Mouse (Mus musculus) B cell, adult 62 days (primary cell): ENCODE results near the gene Trmt10a. TPM values are rescaled to one million over a fixed set of nuclear protein-coding genes. Genes with fewer than 3 reads are reported as not detected.

ENCODE experiments used
- total RNA-seq: library from RNA; stranded (reverse); gene quantifications from 4 replicates; pipeline ENCODE4 v1.2.4, GENCODE M21; 2023

Trmt10a gene
- 7.1 to 11.6 TPM (median 10.3 TPM) in 4 replicates for total RNA-seq

GRCm38 (mm10) chr3:138143315-138144059, at the start of gene Trmt10a:
TSS of gene Trmt10a (plus strand) at chr3:138143448.

GRCm38 (mm10) chr3:138144642-138145171, 1.5 kb downstream of the Trmt10a start, which contains the start of gene Mttp:
TSS of gene Mttp (minus strand) at chr3:138144968.

GRCm38 (mm10) chr3:138193683-138194302, 50.5 kb downstream of the Trmt10a start, which contains the start of gene 4930579F01Rik:
TSS of gene 4930579F01Rik (minus strand) at chr3:138193825.

Other genes starting within 250 kb of the Trmt10a start
- 61.5 to 73.0 TPM (median 70.7 TPM) in 4 replicates for gene Lamtor3, start 224.9 kb upstream of the Trmt10a start, total RNA-seq
- 73.4 to 87.5 TPM (median 80.8 TPM) in 4 replicates for gene Dapp1, start 161.9 kb upstream of the Trmt10a start, total RNA-seq
- gene 1110002E22Rik, start 78.4 kb upstream of the Trmt10a start, total RNA-seq: not detected in 4 replicates
- not detected in 4 replicates for gene Gm5105, start 76.1 kb upstream of the Trmt10a start, total RNA-seq
- 2.1 to 2.6 TPM (median 2.4 TPM) in 4 replicates for gene Mttp, start 1.5 kb downstream of the Trmt10a start, total RNA-seq
- gene 4930579F01Rik, start 50.4 kb downstream of the Trmt10a start, total RNA-seq: not detected in 4 replicates
- not detected in 4 replicates for gene Adh7, start 74.3 kb downstream of the Trmt10a start, total RNA-seq
- gene Adh1, start 117.5 kb downstream of the Trmt10a start, total RNA-seq: not detected in 4 replicates
- not detected in 4 replicates for gene Adh6a, start 169.8 kb downstream of the Trmt10a start, total RNA-seq
- not detected in 4 replicates for gene Adh6b, start 198.3 kb downstream of the Trmt10a start, total RNA-seq